Mouse (Mus musculus) testis, adult 2 months (tissue): Measurements from ENCODE around the gene Usf3. TPM values are rescaled to one million over a fixed set of nuclear protein-coding genes. Genes with fewer than 3 reads are reported as not detected.
A peak's percentile ranks its signal among the peaks of the same experiment; 100 is the strongest.

Experiments used
- H3K27ac ChIP-seq: fragments of 200-500 bp; 2 replicates; pipeline ENCODE4 v1.5.1; 2012; ENCODE audit warnings: low read depth, low read length; ENCODE audit not compliant: control insufficient read depth, insufficient read depth
- H3K27me3 ChIP-seq: fragments of 200-500 bp; 2 replicates; pipeline ENCODE4 v1.6.1; 2012; ENCODE audit warnings: mild to moderate bottlenecking, low read length, moderate library complexity; ENCODE audit not compliant: control insufficient read depth, insufficient read depth
- H3K36me3 ChIP-seq: fragments of 200-500 bp; 2 replicates; pipeline ENCODE4 v1.6.1; 2012; ENCODE audit warnings: mild to moderate bottlenecking, low read length; ENCODE audit not compliant: control insufficient read depth, insufficient read depth
- H3K4me1 ChIP-seq: fragments of 200-500 bp; 2 replicates; pipeline ENCODE4 v1.6.1; 2012; ENCODE audit warnings: low read length; ENCODE audit not compliant: control insufficient read depth, insufficient read depth
- H3K4me3 ChIP-seq: fragments of 200-500 bp; 2 replicates; pipeline ENCODE4 v1.5.1; 2012; ENCODE audit warnings: low read depth, mild to moderate bottlenecking, low read length, moderate library complexity, mixed read lengths; ENCODE audit not compliant: control insufficient read depth
- CTCF ChIP-seq: fragments of 200-500 bp; IDR thresholded peaks from 2 replicates; pipeline ENCODE4 v1.5.1; 2012; ENCODE audit warnings: low read depth, mild to moderate bottlenecking, inconsistent platforms, low read length, moderate library complexity; ENCODE audit not compliant: control insufficient read depth, insufficient read depth, insufficient replicate concordance
- POLR2A ChIP-seq: fragments of 200-500 bp; IDR thresholded peaks from 2 replicates; pipeline ENCODE4 v1.6.1; 2012; ENCODE audit warnings: low read depth, mild to moderate bottlenecking, inconsistent platforms, low read length, moderate library complexity; ENCODE audit not compliant: control insufficient read depth
- polyA plus RNA-seq: library from polyadenylated mRNA; depleted of rRNA; stranded (reverse); fragments of >200 nt; gene quantifications from 2 replicates; pipeline ENCODE4 v1.2.3, GENCODE M21; 2012

Gene Usf3
- polyA plus RNA-seq, 1 experiment: 3.9 TPM

- no peaks in the 10 kb centered on the region for H3K27me3 ChIP-seq
- no peaks in the 10 kb centered on the region for H3K4me1 ChIP-seq
- no peak overlapping the region for H3K4me3 ChIP-seq
- TF ChIP-seq CTCF: no peak
- no peak for TF ChIP-seq POLR2A
- H3K36me3 ChIP-seq: no peaks in the 10 kb centered on the region
- no peak overlapping the region for H3K27ac ChIP-seq
Observed at GRCm38 (mm10) chr16:44238835-44239263, 65.8 kb downstream of the Usf3 start.

DNA sequence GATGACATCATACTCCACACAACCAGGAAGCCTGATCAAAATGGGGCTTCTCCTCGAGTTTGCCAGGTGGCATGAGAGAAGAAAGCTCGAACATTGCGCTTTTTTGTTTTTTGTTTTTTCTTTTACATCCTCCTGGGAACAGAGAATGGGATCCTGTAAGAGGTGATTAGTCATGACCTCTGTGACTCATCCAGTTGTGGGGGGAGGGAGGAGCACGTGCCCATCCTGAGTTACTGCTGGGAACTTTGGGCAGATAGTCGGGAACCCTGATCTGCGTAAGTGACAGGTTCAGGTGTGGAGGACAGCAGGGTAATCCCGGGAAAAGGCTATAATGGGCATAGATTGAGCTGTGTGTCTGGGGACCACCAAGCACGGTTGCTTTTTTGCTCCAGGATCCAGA is 67.4 kb downstream of the Usf3 start:
- H3K27ac ChIP-seq: no peak overlapping the region
- H3K36me3 ChIP-seq: no peaks in the 10 kb centered on the region
- no peaks in the 10 kb centered on the region for H3K27me3 ChIP-seq
- no peaks in the 10 kb centered on the region for H3K4me1 ChIP-seq
- no peak for TF ChIP-seq CTCF
- TF ChIP-seq POLR2A: no peak
- no peak overlapping the region for H3K4me3 ChIP-seq

GRCm38 (mm10) chr16:44242633-44243032 is 69.6 kb downstream of the Usf3 start:
- Histone ChIP-seq H3K4me3 (no peak overlapping the region), H3K4me1 (no peaks in the 10 kb centered on the region), H3K27ac (no peak overlapping the region), H3K36me3 (no peaks in the 10 kb centered on the region), H3K27me3 (no peaks in the 10 kb centered on the region)
- no peak for TF ChIP-seq POLR2A
- TF ChIP-seq CTCF: peak; percentile 75; the same call in 1 of the 2 replicates

DNA sequence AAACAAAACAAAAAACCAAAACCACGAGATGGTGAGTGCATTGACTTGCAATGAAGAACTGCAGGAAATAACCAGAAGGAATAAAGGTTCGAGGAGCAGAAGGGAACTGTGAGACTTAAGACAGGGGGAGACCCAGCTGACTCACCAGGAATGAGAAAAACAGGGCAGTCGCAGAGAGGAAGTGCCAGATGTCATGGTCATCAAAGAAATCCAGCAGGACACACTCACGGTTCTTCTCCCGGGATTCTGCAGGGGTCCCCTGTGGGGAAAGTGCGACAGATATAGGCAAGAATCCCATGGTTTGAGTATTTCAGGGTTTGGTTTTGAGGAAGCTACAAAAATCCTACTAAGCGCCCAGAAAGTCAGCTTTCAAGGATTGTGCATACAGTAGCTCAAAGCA is 70.3 kb downstream of the Usf3 start:
- no peak overlapping the region for H3K4me3 ChIP-seq
- no peak overlapping the region for H3K27ac ChIP-seq
- H3K4me1 ChIP-seq: no peaks in the 10 kb centered on the region
- TF ChIP-seq CTCF (no peak), POLR2A (no peak)
- H3K27me3 ChIP-seq: no peaks in the 10 kb centered on the region
- no peaks in the 10 kb centered on the region for H3K36me3 ChIP-seq

- no peak for TF ChIP-seq POLR2A
- H3K27me3 ChIP-seq: no peaks in the 10 kb centered on the region
- H3K4me1 ChIP-seq: no peaks in the 10 kb centered on the region
- H3K27ac ChIP-seq: no peak overlapping the region
- no peak overlapping the region for H3K4me3 ChIP-seq
- no peaks in the 10 kb centered on the region for H3K36me3 ChIP-seq
Observed at GRCm38 (mm10) chr16:44249985-44250384, 76.9 kb downstream of the Usf3 start.

DNA sequence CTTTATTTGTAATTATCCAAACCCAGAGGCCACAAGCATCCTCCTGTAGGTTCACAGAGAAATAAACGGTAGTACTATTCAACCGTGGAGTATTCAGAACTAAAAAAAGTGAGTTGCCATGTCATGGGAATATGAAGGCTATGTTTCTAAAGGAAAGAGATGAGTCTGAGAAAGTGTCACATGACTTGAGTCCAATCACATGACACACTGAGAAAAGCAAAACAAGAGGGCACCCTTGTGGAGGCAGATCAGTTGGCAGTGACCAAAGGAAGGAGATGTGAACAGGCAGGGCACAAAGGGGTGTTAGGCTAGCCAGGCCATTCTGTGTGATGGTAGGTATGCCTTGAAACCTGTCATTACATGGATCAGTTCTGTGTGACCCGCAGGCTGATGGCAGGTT is 79.7 kb downstream of the Usf3 start:
- no peak overlapping the region for H3K4me3 ChIP-seq
- H3K4me1 ChIP-seq: no peaks in the 10 kb centered on the region
- H3K36me3 ChIP-seq: no peaks in the 10 kb centered on the region
- H3K27ac ChIP-seq: no peak overlapping the region
- no peaks in the 10 kb centered on the region for H3K27me3 ChIP-seq
- TF ChIP-seq POLR2A (no peak), CTCF (no peak)

- Histone ChIP-seq H3K27me3 (no peaks in the 10 kb centered on the region), H3K4me1 (no peaks in the 10 kb centered on the region), H3K27ac (no peak overlapping the region), H3K36me3 (no peaks in the 10 kb centered on the region), H3K4me3 (no peak overlapping the region)
- no peak for TF ChIP-seq POLR2A
- TF ChIP-seq CTCF: no peak
Observed at GRCm38 (mm10) chr16:44253797-44254634, 81.0 kb downstream of the Usf3 start.
